ENCODE assay signal across 17 mouse cellular contexts in the genomic region with DNA sequence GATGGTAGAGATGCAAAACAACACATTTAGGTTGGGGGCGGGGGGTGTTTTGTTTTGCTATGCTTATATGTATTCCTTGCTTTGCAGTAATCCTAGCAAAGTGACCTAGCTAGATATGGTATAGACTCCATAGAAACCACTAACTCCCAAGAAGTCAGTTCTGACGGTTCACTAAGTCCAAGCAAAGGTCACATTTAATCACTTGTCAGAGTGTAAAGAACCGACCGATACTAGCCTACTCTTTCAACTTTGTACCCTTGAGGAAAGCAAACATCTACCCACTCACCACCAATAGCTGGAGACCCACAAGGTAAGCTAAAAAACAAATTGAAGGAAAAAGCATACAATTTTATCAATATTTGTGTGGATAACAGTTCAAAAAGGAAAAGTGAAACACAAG.
"Had no signal": no experiment of that assay in that cellular context is flagged by ENCODE, and none has a peak within 500 bp of the region (broad histone marks: within the 10 kb centered on the region; RNA-seq: fewer than 3 reads in every experiment).

No protein-coding gene starts in this region.

- ATAC-seq: lung, postnatal 0 days; midbrain, embryonic 16.5 days had no signal

- H3K4me1 ChIP-seq: liver, embryonic 13.5 days; liver, embryonic 15.5 days; lung, embryonic 15.5 days; megakaryocyte, embryonic 14.5 days; neural tube, embryonic 12.5 days had no signal

- H3K4me3 ChIP-seq: liver, embryonic 13.5 days; liver, embryonic 15.5 days; lung, embryonic 15.5 days; megakaryocyte, embryonic 14.5 days; midbrain, embryonic 12.5 days; neural tube, embryonic 12.5 days had no signal

- H3K36me3 ChIP-seq: liver, embryonic 13.5 days; liver, embryonic 15.5 days; lung, embryonic 15.5 days; midbrain, embryonic 12.5 days; neural tube, embryonic 12.5 days had no signal

- H3K9ac ChIP-seq: liver, embryonic 13.5 days; liver, embryonic 15.5 days; lung, embryonic 15.5 days; midbrain, embryonic 12.5 days; neural tube, embryonic 12.5 days had no signal

- DNase-seq: liver, embryonic 13.5 days; lung, adult 2 months; lung, postnatal 14 days; lung, postnatal 36 days; midbrain, embryonic 14.5 days; right cerebral cortex, postnatal 14 days; thymus, adult 2 months; thymus, postnatal 25 days; thymus, postnatal 4 days had no signal

- H3K4me2 ChIP-seq: liver, embryonic 13.5 days; liver, embryonic 15.5 days; lung, embryonic 15.5 days; midbrain, embryonic 12.5 days; neural tube, embryonic 12.5 days had no signal

- H3K27ac ChIP-seq: liver, embryonic 13.5 days; liver, embryonic 15.5 days; lung, embryonic 15.5 days; macrophage; midbrain, embryonic 12.5 days; neural tube, embryonic 12.5 days had no signal

- H3K27me3 ChIP-seq: liver, embryonic 13.5 days; liver, embryonic 15.5 days; lung, embryonic 15.5 days; megakaryocyte, embryonic 14.5 days; midbrain, embryonic 12.5 days; neural tube, embryonic 12.5 days had no signal

- H3K9me3 ChIP-seq: liver, embryonic 13.5 days; liver, embryonic 15.5 days; lung, embryonic 15.5 days; megakaryocyte, embryonic 14.5 days; midbrain, embryonic 12.5 days; neural tube, embryonic 12.5 days had no signal
